Comparison of ENCODE assay signal across 12 mouse cellular contexts in genomic region chr11:35951727-35952065, GRCm38 (mm10). TPM values are rescaled to one million over a fixed set of nuclear protein-coding genes. Genes with fewer than 3 reads are reported as not detected.
DNase-seq lines count a peak whose midpoint lies in the region; ATAC-seq and TF ChIP-seq lines count a peak whose summit lies in the region.
"Had no signal": no experiment of that assay in that cellular context is flagged by ENCODE, and none has a peak within 500 bp of the region (broad histone marks: within the 10 kb centered on the region; RNA-seq: fewer than 3 reads in every experiment).

No protein-coding gene starts in this region.

- peak; percentile 73 for ATAC-seq in intestine, embryonic 15.5 days
- no peak for ATAC-seq in forebrain, embryonic 15.5 days (replicated peaks)

- no peaks in the 10 kb centered on the region for H3K36me3 ChIP-seq in intestine, embryonic 15.5 days
- no peaks in the 10 kb centered on the region for H3K36me3 ChIP-seq in liver, adult 2 months (ENCODE audit: control insufficient read depth, insufficient read depth, low read length)
- no peaks in the 10 kb centered on the region for H3K36me3 ChIP-seq in forebrain, embryonic 15.5 days

- no peak for TF ChIP-seq POLR2A in liver, adult 2 months (IDR thresholded peaks at IDR 0.05; ENCODE audit: extremely low read depth, insufficient read depth, low read length)

- TF ChIP-seq CTCF in liver, adult 2 months (IDR thresholded peaks at IDR 0.05; ENCODE audit: low read depth, low read length): no peak

- no peak overlapping the region for H3K4me3 ChIP-seq in intestine, embryonic 15.5 days (replicated peaks)
- H3K4me3 ChIP-seq in liver, adult 2 months (ENCODE audit: insufficient read depth, low read depth, low read length): peak overlapping the region; percentile 29; the same call in 1 of the 2 replicates
- H3K4me3 ChIP-seq in forebrain, embryonic 15.5 days: no peak overlapping the region
- H3K4me3 ChIP-seq: myocyte had no signal

- H3K27ac ChIP-seq in intestine, embryonic 15.5 days: peak overlapping the region; percentile 84
- H3K27ac ChIP-seq in liver, adult 2 months (replicated peaks; ENCODE audit: insufficient read depth, low read depth, low read length): peak overlapping the region; percentile 100
- no peak overlapping the region for H3K27ac ChIP-seq in forebrain, embryonic 15.5 days (replicated peaks)
- H3K27ac ChIP-seq: hindbrain, embryonic 14.5 days had no signal

- peaks cover 40% of the 10 kb centered on the region for H3K4me1 ChIP-seq in intestine, embryonic 15.5 days (replicated peaks)
- H3K4me1 ChIP-seq in liver, adult 2 months (ENCODE audit: control insufficient read depth, insufficient read depth, low read length): peaks cover 33% of the 10 kb centered on the region
- H3K4me1 ChIP-seq in forebrain, embryonic 15.5 days: peaks cover 8% of the 10 kb centered on the region

- H3K79me2 ChIP-seq in liver, adult 2 months (ENCODE audit: control insufficient read depth, insufficient read depth, low read length): peaks cover 47% of the 10 kb centered on the region

- H3K9ac ChIP-seq in intestine, embryonic 15.5 days: peak overlapping the region; percentile 6; the same call in 1 of the 2 replicates
- peak overlapping the region; percentile 56 for H3K9ac ChIP-seq in liver, adult 2 months (ENCODE audit: low read depth, low read length)
- H3K9ac ChIP-seq in forebrain, embryonic 15.5 days (replicated peaks): no peak overlapping the region
- H3K9ac ChIP-seq: hindbrain, embryonic 14.5 days had no signal

- 19% methylated on average over 4 of the region's 4 CpGs for WGBS in intestine, embryonic 15.5 days
- 16% methylated on average over 4 of the region's 4 CpGs for WGBS in liver, adult 2 months
- whole genome bisulfite sequencing in forebrain, embryonic 15.5 days: 58% methylated on average over 4 of the region's 4 CpGs

- peak overlapping the region; percentile 51 for H3K4me2 ChIP-seq in intestine, embryonic 15.5 days (replicated peaks)
- no peak overlapping the region for H3K4me2 ChIP-seq in forebrain, embryonic 15.5 days (replicated peaks)
- H3K4me2 ChIP-seq: hindbrain, embryonic 14.5 days had no signal

- peak; percentile 80 to 83 for DNase-seq in kidney, adult 8-10 months
- DNase-seq in liver, adult 2 months (ENCODE audit: extremely low read depth, low read depth, low spot score): peak; percentile 95
- DNase-seq in lung, postnatal 10 days: peak; percentile 39
- DNase-seq in adrenal gland, postnatal 36 days: no peak
- DNase-seq in left cerebral cortex, postnatal 10 days (ENCODE audit: extremely low spot score in 1 of 2, low spot score in 2 of 2): no peak
- DNase-seq in embryo, embryonic 11 days: no peak
- DNase-seq: adrenal gland, postnatal 14 days; thymus, postnatal 36 days had no signal

- no peaks in the 10 kb centered on the region for H3K27me3 ChIP-seq in intestine, embryonic 15.5 days (replicated peaks)
- H3K27me3 ChIP-seq in liver, adult 2 months (ENCODE audit: control insufficient read depth, insufficient read depth, low read length): no peaks in the 10 kb centered on the region
- no peaks in the 10 kb centered on the region for H3K27me3 ChIP-seq in forebrain, embryonic 15.5 days

- H3K9me3 ChIP-seq in intestine, embryonic 15.5 days: no peaks in the 10 kb centered on the region
- H3K9me3 ChIP-seq in forebrain, embryonic 15.5 days: no peaks in the 10 kb centered on the region

- intact Hi-C loops in left cerebral cortex, postnatal 10 days (cut with DNase I): no loop called here

RNA-seq across cellular contexts. Expression of gene Wwc1, which starts 28.6 kb away (rescaled TPM):
- 14.0 and 14.1 TPM in 2 replicates for polyA plus RNA-seq in intestine, embryonic 15.5 days (2015; fragmentation: Nextera tagmentation; extraction: Ambion mirVana)
- total RNA-seq in liver, adult 2 months (2014; rRNA removed): 11.3 and 15.7 TPM in 2 replicates
- polyA plus RNA-seq in liver, adult 2 months (2012; rRNA removed): 25.0 and 32.7 TPM in 2 replicates
- total RNA-seq in adrenal gland, postnatal 36 days (2021): 10 to 100 TPM; 84.6 to 89.9 TPM
- total RNA-seq in left cerebral cortex, postnatal 10 days (2021): 100 to 1,000 TPM; 127 to 158 TPM
- 15.6 and 22.2 TPM in 2 replicates for polyA plus RNA-seq in forebrain, embryonic 15.5 days (2015; fragmentation: Nextera tagmentation; extraction: Ambion mirVana)

Comparison
In these comparisons a context has a peak if more than half of its experiments do, and no peak if none do; other contexts are left out.
1. DNase-seq: peak in kidney, adult 8-10 months (2 of 2), liver, adult 2 months (single experiment) and lung, postnatal 10 days (single experiment); none in adrenal gland, postnatal 36 days (0 of 2), left cerebral cortex, postnatal 10 days (0 of 2) and embryo, embryonic 11 days (single experiment).